Mouse (Mus musculus) G1E (cell line): ENCODE measurements around the gene Tfe3.

ENCODE experiments used
- CTCF ChIP-seq: IDR thresholded peaks from 2 replicates; pipeline ENCODE4 v1.5.1; 2012; ENCODE audit warnings: low read depth, low read length, inconsistent platforms, mixed read lengths
- GATA1 ChIP-seq: IDR thresholded peaks from 2 replicates; pipeline ENCODE4 v1.6.1; 2012; ENCODE audit warnings: borderline replicate concordance, low read length, inconsistent platforms, mixed read lengths
- POLR2AphosphoS5 ChIP-seq: IDR thresholded peaks from 2 replicates; pipeline ENCODE4 v1.6.1; 2012; ENCODE audit warnings: low read depth, low read length, inconsistent platforms; ENCODE audit not compliant: insufficient replicate concordance
- TAL1 ChIP-seq: conservative IDR thresholded peaks from 2 replicates; pipeline ENCODE4 v1.6.1; 2012; ENCODE audit warnings: low read depth, low read length, inconsistent platforms, mixed read lengths

GRCm38 (mm10) chrX:7762137-7762920 is at the start of gene Tfe3:
- TF ChIP-seq CTCF (no peak), GATA1 (no peak), TAL1 (no peak), POLR2AphosphoS5 (no peak)
